Mouse (Mus musculus) hematopoietic stem cell, adult 5-6 weeks (primary cell): Measurements from ENCODE around the gene Bloc1s4. TPM values are rescaled to one million over a fixed set of nuclear protein-coding genes. Genes with fewer than 3 reads are reported as not detected.

Experiments used
- ATAC-seq, 2 experiments: fragments of 125-278 bp in 1 of 2; replicated peaks in 1 of 2; 2 replicates each; pipeline ENCODE4 v1.8.0; 2016 to 2017; ENCODE audit warnings: inconsistent platforms in 2 of 2, mild to moderate bottlenecking in 2 of 2, moderate number of reproducible peaks in 2 of 2, low read depth in 1 of 2, moderate TSS enrichment in 1 of 2; ENCODE audit not compliant: low FRiP score in 2 of 2, poor library complexity in 2 of 2, severe bottlenecking in 2 of 2, insufficient read depth in 1 of 2, low TSS enrichment in 1 of 2
- total RNA-seq: library from RNA; stranded (forward); fragments of 172-1452, 232-1000 nt; gene quantifications from 2 replicates; pipeline ENCODE4 v1.2.3, GENCODE M21; 2017

Gene Bloc1s4
- total RNA-seq, 1 experiment from 2014 or later: 14.3 TPM

GRCm38 (mm10) chr5:36750119-36751078 is 1.9 kb upstream of the Bloc1s4 start:
- ATAC-seq: no peak

GRCm38 (mm10) chr5:36747794-36748535 is 485 bp downstream of the Bloc1s4 start:
- peak in 1 of 2 experiments; percentile 18; a peak in 1 of 4 replicates for ATAC-seq

- no peak for ATAC-seq
Observed at GRCm38 (mm10) chr5:36747071-36747470, 1.4 kb downstream of the Bloc1s4 start.

GRCm38 (mm10) chr5:36742126-36742848 is 6.2 kb downstream of the Bloc1s4 start:
- peak; percentile 51 to 61; a peak in 3 of 4 replicates for ATAC-seq

GRCm38 (mm10) chr5:36739829-36740228 is 8.6 kb downstream of the Bloc1s4 start:
- ATAC-seq: no peak; a peak in 1 of 4 replicates

GRCm38 (mm10) chr5:36738799-36739615 is 9.4 kb downstream of the Bloc1s4 start:
- ATAC-seq: no peak

GRCm38 (mm10) chr5:36737765-36738164 is 10.7 kb downstream of the Bloc1s4 start:
- ATAC-seq: no peak

GRCm38 (mm10) chr5:36736009-36736408 is 12.4 kb downstream of the Bloc1s4 start:
- peak in 1 of 2 experiments; percentile 48; a peak in 1 of 4 replicates for ATAC-seq

- no peak for ATAC-seq
Observed at GRCm38 (mm10) chr5:36735106-36735505, 13.3 kb downstream of the Bloc1s4 start.

- ATAC-seq: no peak
Observed at GRCm38 (mm10) chr5:36733405-36733804, 15.0 kb downstream of the Bloc1s4 start.

- no peak for ATAC-seq
Observed at GRCm38 (mm10) chr5:36731901-36732652, 16.4 kb downstream of the Bloc1s4 start.

GRCm38 (mm10) chr5:36730689-36731088 is 17.8 kb downstream of the Bloc1s4 start:
- ATAC-seq: no peak; a peak in 1 of 4 replicates

- ATAC-seq: no peak
Observed at GRCm38 (mm10) chr5:36729923-36730322, 18.5 kb downstream of the Bloc1s4 start.

GRCm38 (mm10) chr5:36729086-36729473 is 19.4 kb downstream of the Bloc1s4 start:
- no peak for ATAC-seq

GRCm38 (mm10) chr5:36728403-36729085 is 19.9 kb downstream of the Bloc1s4 start:
- no peak for ATAC-seq

- no peak for ATAC-seq
Observed at GRCm38 (mm10) chr5:36727776-36728175, 20.7 kb downstream of the Bloc1s4 start.
